Mouse (Mus musculus) c-Kit-positive CD71-positive TER-119-positive erythroid progenitor cells, embryonic 14.5 days (primary cell): ENCODE data around the gene 4930438A08Rik.
"Not testable (repeated sequence)": the region's sequence is repeated elsewhere in the genome, so short reads cannot be mapped to it uniquely, and the experiment has no call there.

Experiments
- DNase-seq: peaks from one replicate; pipeline ENCODE4 v3.0.0-alpha.2; 2013; ENCODE audit warnings: low spot score

4930438A08Rik gene

GRCm38 (mm10) chr11:58281970-58282496 is 7.4 kb downstream of the 4930438A08Rik start:
- no peak for DNase-seq

- DNase-seq, result no peak
Measured at GRCm38 (mm10) chr11:58282518-58282917, 7.9 kb downstream of the 4930438A08Rik start.

- no peak for DNase-seq
Measured at GRCm38 (mm10) chr11:58289992-58290682, 15.5 kb downstream of the 4930438A08Rik start.

GRCm38 (mm10) chr11:58290812-58291211 is 16.2 kb downstream of the 4930438A08Rik start:
- no peak for DNase-seq

- DNase-seq, result no peak
Measured at GRCm38 (mm10) chr11:58292791-58293190, 18.2 kb downstream of the 4930438A08Rik start.

- DNase-seq, result no peak
Measured at GRCm38 (mm10) chr11:58297396-58297795, 22.8 kb downstream of the 4930438A08Rik start.

GRCm38 (mm10) chr11:58301057-58301456 is 26.5 kb downstream of the 4930438A08Rik start:
- DNase-seq, result peak; percentile 66

GRCm38 (mm10) chr11:58301837-58302754 is 27.5 kb downstream of the 4930438A08Rik start:
- DNase-seq, result peak; percentile 99

- no peak for DNase-seq
Measured at GRCm38 (mm10) chr11:58302774-58303445, 28.3 kb downstream of the 4930438A08Rik start.

- DNase-seq, result no peak
Measured at GRCm38 (mm10) chr11:58303594-58303993, 29.0 kb downstream of the 4930438A08Rik start.

- not testable (repeated sequence) for DNase-seq
Measured at GRCm38 (mm10) chr11:58305299-58305698, 30.7 kb downstream of the 4930438A08Rik start.

- peak; percentile 84 for DNase-seq
Measured at GRCm38 (mm10) chr11:58306860-58307308, 32.3 kb downstream of the 4930438A08Rik start, which contains the start of gene Zfp692. TSS of gene Zfp692 (plus strand) at chr11:58307069.

- DNase-seq, result peak; percentile 65
Measured at GRCm38 (mm10) chr11:58307411-58308080, 32.9 kb downstream of the 4930438A08Rik start.

- DNase-seq, result no peak
Measured at GRCm38 (mm10) chr11:58308661-58309060, 34.1 kb downstream of the 4930438A08Rik start.

- DNase-seq, result no peak
Measured at GRCm38 (mm10) chr11:58314069-58314468, 39.5 kb downstream of the 4930438A08Rik start.

- no peak for DNase-seq
Measured at GRCm38 (mm10) chr11:58315536-58316168, 41.1 kb downstream of the 4930438A08Rik start.

- DNase-seq, result no peak
Measured at GRCm38 (mm10) chr11:58316344-58316743, 41.7 kb downstream of the 4930438A08Rik start.

- no peak for DNase-seq
Measured at GRCm38 (mm10) chr11:58316768-58317390, 42.3 kb downstream of the 4930438A08Rik start.

- DNase-seq, result peak; percentile 98
Measured at GRCm38 (mm10) chr11:58322824-58323569, 48.4 kb downstream of the 4930438A08Rik start.
